Mouse (Mus musculus) kidney, postnatal 0 days (tissue): ENCODE data around the gene Cilp2. TPM values are rescaled to one million over a fixed set of nuclear protein-coding genes. Genes with fewer than 3 reads are reported as not detected.

Source experiments
- ATAC-seq: fragments of 200-750 bp; cut with Nextera tagmentation; replicated peaks from 2 replicates; pipeline ENCODE4 v1.8.0; 2017; ENCODE audit warnings: low read depth, moderate number of reproducible peaks, moderate TSS enrichment, moderate library complexity; ENCODE audit not compliant: low FRiP score
- DNase-seq: peaks from one replicate; pipeline ENCODE4 v3.0.0-alpha.2; 2016; ENCODE audit warnings: low spot score
- H3K27ac ChIP-seq: fragments of 300-500 bp; sonication (generic); 2 replicates; pipeline ENCODE4 v1.5.1; 2014; ENCODE audit warnings: mild to moderate bottlenecking
- H3K27me3 ChIP-seq: fragments of 300-500 bp; sonication (generic); 2 replicates; pipeline ENCODE4 v1.6.1; 2014; ENCODE audit warnings: low read length, mixed read lengths; ENCODE audit not compliant: insufficient read depth
- H3K36me3 ChIP-seq: fragments of 300-500 bp; sonication (generic); 2 replicates; pipeline ENCODE4 v1.6.1; 2014; ENCODE audit warnings: low read length, mixed read lengths; ENCODE audit not compliant: insufficient read depth
- H3K4me1 ChIP-seq: fragments of 300-500 bp; sonication (generic); replicated peaks from 2 replicates; pipeline ENCODE4 v1.6.1; 2014; ENCODE audit warnings: antibody characterized with exemption, low read length, mixed read lengths; ENCODE audit not compliant: insufficient read depth
- H3K4me2 ChIP-seq: fragments of 300-500 bp; sonication (generic); 2 replicates; pipeline ENCODE4 v1.6.1; 2014; ENCODE audit warnings: mild to moderate bottlenecking, low read length, moderate library complexity, mixed read lengths
- H3K4me3 ChIP-seq: fragments of 300-500 bp; sonication (generic); replicated peaks from 2 replicates; pipeline ENCODE4 v1.5.1; 2014; ENCODE audit warnings: low read depth, low read length
- H3K9ac ChIP-seq: fragments of 300-500 bp; sonication (generic); 2 replicates; pipeline ENCODE4 v1.6.1; 2014; ENCODE audit warnings: low read depth, low read length
- H3K9me3 ChIP-seq: fragments of 300-500 bp; sonication (generic); replicated peaks from 2 replicates; pipeline ENCODE4 v1.6.1; 2016; ENCODE audit warnings: low read length, inconsistent platforms, mixed read lengths
- CTCF ChIP-seq: IDR thresholded peaks from 2 replicates; pipeline ENCODE4 v1.5.1; 2016; ENCODE audit warnings: antibody characterized with exemption, low read depth, mild to moderate bottlenecking, moderate library complexity
- WGBS: fragments of 180-500 bp; shearing (Covaris S2); extraction: QIAGEN DNeasy Blood & Tissue Kit; methylation state at CpG from one replicate; pipeline ENCODE4 v1.1.7; 2014; 5-methylcytosine and 5-hydroxymethylcytosine counted together
- polyA plus RNA-seq: library from polyadenylated mRNA; unstranded; fragments of >200 nt; fragmentation: Nextera tagmentation; extraction: Ambion mirVana; gene quantifications from 2 replicates; pipeline ENCODE4 v1.2.1, GENCODE M21; 2015

Cilp2 gene
- polyA plus RNA-seq, 1 experiment from 2014 or later, result 0.75 TPM

GRCm38 (mm10) chr8:69877992-69878391, 9.5 kb downstream of the Cilp2 start:
- no peak for TF ChIP-seq CTCF
- peaks cover 37% of the 10 kb centered on the region for H3K27me3 ChIP-seq
- no peak overlapping the region for H3K4me3 ChIP-seq
- peaks cover 13% of the 10 kb centered on the region; the same call in 1 of the 2 replicates for H3K4me1 ChIP-seq
- DNase-seq, result no peak
- H3K9ac ChIP-seq, result no peak overlapping the region
- WGBS, result 67% methylated on average over 3 of the region's 3 CpGs
- no peak overlapping the region for H3K27ac ChIP-seq
- no peak overlapping the region for H3K4me2 ChIP-seq
- no peaks in the 10 kb centered on the region for H3K36me3 ChIP-seq
- H3K9me3 ChIP-seq, result no peaks in the 10 kb centered on the region
- no peak for ATAC-seq

GRCm38 (mm10) chr8:69877396-69877795, 10.1 kb downstream of the Cilp2 start:
- H3K4me3 ChIP-seq, result no peak overlapping the region
- H3K36me3 ChIP-seq, result no peaks in the 10 kb centered on the region
- WGBS, result 94% methylated on average over 4 of the region's 4 CpGs
- no peaks in the 10 kb centered on the region for H3K9me3 ChIP-seq
- H3K9ac ChIP-seq, result no peak overlapping the region
- H3K27ac ChIP-seq, result no peak overlapping the region
- ATAC-seq, result no peak
- no peak for DNase-seq
- no peak overlapping the region for H3K4me2 ChIP-seq
- H3K27me3 ChIP-seq, result peaks cover 31% of the 10 kb centered on the region
- TF ChIP-seq CTCF, result no peak
- peaks cover 12% of the 10 kb centered on the region; the same call in 1 of the 2 replicates for H3K4me1 ChIP-seq

GRCm38 (mm10) chr8:69876967-69877366, 10.5 kb downstream of the Cilp2 start:
- Histone ChIP-seq H3K27ac (no peak overlapping the region), H3K4me2 (no peak overlapping the region), H3K4me3 (no peak overlapping the region), H3K36me3 (no peaks in the 10 kb centered on the region), H3K4me1 (peaks cover 7% of the 10 kb centered on the region; the same call in 1 of the 2 replicates), H3K27me3 (peaks cover 28% of the 10 kb centered on the region), H3K9ac (no peak overlapping the region), H3K9me3 (no peaks in the 10 kb centered on the region)
- 73% methylated on average over 10 of the region's 10 CpGs for WGBS
- DNase-seq (no peak), ATAC-seq (no peak)
- no peak for TF ChIP-seq CTCF

- H3K27ac ChIP-seq, result no peak overlapping the region
- H3K9me3 ChIP-seq, result no peaks in the 10 kb centered on the region
- ATAC-seq (no peak), DNase-seq (no peak)
- H3K4me1 ChIP-seq, result no peaks in the 10 kb centered on the region
- H3K4me2 ChIP-seq, result no peak overlapping the region
- no peak overlapping the region for H3K4me3 ChIP-seq
- no peaks in the 10 kb centered on the region for H3K36me3 ChIP-seq
- no peak for TF ChIP-seq CTCF
- WGBS, result 38% methylated on average over 10 of the region's 10 CpGs
- H3K9ac ChIP-seq, result no peak overlapping the region
- H3K27me3 ChIP-seq, result peaks cover 19% of the 10 kb centered on the region
These were observed 11.4 kb downstream of the Cilp2 start for GRCm38 (mm10) chr8:69876097-69876496.

- Histone ChIP-seq H3K36me3 (no peaks in the 10 kb centered on the region), H3K27ac (no peak overlapping the region), H3K4me2 (no peak overlapping the region), H3K4me1 (no peaks in the 10 kb centered on the region), H3K4me3 (no peak overlapping the region), H3K9ac (no peak overlapping the region), H3K9me3 (no peaks in the 10 kb centered on the region), H3K27me3 (peaks cover 6% of the 10 kb centered on the region; the same call in 1 of the 2 replicates)
- ATAC-seq (no peak), DNase-seq (no peak)
- WGBS, result 56% methylated on average over 13 of the region's 13 CpGs
- no peak for TF ChIP-seq CTCF
These were observed 12.8 kb downstream of the Cilp2 start for GRCm38 (mm10) chr8:69874654-69875053.

GRCm38 (mm10) chr8:69874155-69874554, 13.3 kb downstream of the Cilp2 start:
- H3K27me3 ChIP-seq, result peaks cover 1% of the 10 kb centered on the region; the same call in 1 of the 2 replicates
- WGBS, result 11% methylated on average over 9 of the region's 9 CpGs
- ATAC-seq, result no peak
- H3K4me1 ChIP-seq, result no peaks in the 10 kb centered on the region
- H3K4me3 ChIP-seq, result no peak overlapping the region
- H3K4me2 ChIP-seq, result no peak overlapping the region
- peak; percentile 76 for DNase-seq
- no peaks in the 10 kb centered on the region for H3K36me3 ChIP-seq
- no peak overlapping the region for H3K9ac ChIP-seq
- no peaks in the 10 kb centered on the region for H3K9me3 ChIP-seq
- H3K27ac ChIP-seq, result no peak overlapping the region
- TF ChIP-seq CTCF, result peak; percentile 80

- no peak overlapping the region for H3K9ac ChIP-seq
- H3K4me1 ChIP-seq, result no peaks in the 10 kb centered on the region
- H3K9me3 ChIP-seq, result no peaks in the 10 kb centered on the region
- H3K27ac ChIP-seq, result no peak overlapping the region
- H3K4me3 ChIP-seq, result no peak overlapping the region
- H3K36me3 ChIP-seq, result no peaks in the 10 kb centered on the region
- no peak for DNase-seq
- H3K4me2 ChIP-seq, result no peak overlapping the region
- WGBS, result 81% methylated on average over 6 of the region's 6 CpGs
- no peak for ATAC-seq
- no peak for TF ChIP-seq CTCF
- no peaks in the 10 kb centered on the region for H3K27me3 ChIP-seq
These were observed 16.6 kb downstream of the Cilp2 start for GRCm38 (mm10) chr8:69870907-69871306.
